Mouse (Mus musculus) small intestine, adult 2 months (tissue): ENCODE measurements around the gene Asic1.

ENCODE experiments used
- CTCF ChIP-seq: fragments of 200-500 bp; IDR thresholded peaks from 2 replicates; pipeline ENCODE4 v1.5.1; 2012; ENCODE audit warnings: low read depth, mild to moderate bottlenecking, control low read depth, inconsistent platforms, low read length, moderate library complexity, mixed read lengths; ENCODE audit not compliant: insufficient replicate concordance, insufficient read length; ENCODE audit errors: extremely low read depth
- POLR2A ChIP-seq: fragments of 200-500 bp; IDR thresholded peaks from 2 replicates; pipeline ENCODE4 v1.6.1; 2012; ENCODE audit warnings: low read depth, mild to moderate bottlenecking, control low read depth, inconsistent platforms, low read length, moderate library complexity

GRCm38 (mm10) chr15:99684156-99684555, 14.0 kb downstream of the Asic1 start:
- TF ChIP-seq CTCF (no peak), POLR2A (no peak)
